Mouse (Mus musculus) thymus, postnatal 10 days (tissue): ENCODE results near the gene Olig3.
"Not testable (repeated sequence)": the region's sequence is repeated elsewhere in the genome, so short reads cannot be mapped to it uniquely, and the experiment has no call there.

ENCODE experiments used
- DNase-seq, 2 experiments: peaks; one replicate each; pipeline ENCODE4 v3.0.0; 2021; ENCODE audit warnings: low spot score in 2 of 2

Gene Olig3

GRCm38 (mm10) chr10:19361539-19362293 is 5.4 kb downstream of the Olig3 start:
- DNase-seq, result no peak

- no peak for DNase-seq
Observed at GRCm38 (mm10) chr10:19362294-19362590, 5.9 kb downstream of the Olig3 start.

- DNase-seq, result no peak
Observed at GRCm38 (mm10) chr10:19362861-19363260, 6.5 kb downstream of the Olig3 start.

- no peak for DNase-seq
Observed at GRCm38 (mm10) chr10:19363365-19363764, 7.0 kb downstream of the Olig3 start.

GRCm38 (mm10) chr10:19369143-19369542 is 12.8 kb downstream of the Olig3 start:
- DNase-seq, result no peak

GRCm38 (mm10) chr10:19370146-19370545 is 13.8 kb downstream of the Olig3 start:
- DNase-seq, result no peak

GRCm38 (mm10) chr10:19372263-19372662 is 15.9 kb downstream of the Olig3 start:
- DNase-seq, result peak in 1 of 2 experiments; percentile 38

- DNase-seq, result peak; percentile 40 to 49
Observed at GRCm38 (mm10) chr10:19373797-19374196, 17.5 kb downstream of the Olig3 start.

GRCm38 (mm10) chr10:19374311-19374710 is 18.0 kb downstream of the Olig3 start:
- no peak for DNase-seq

GRCm38 (mm10) chr10:19375838-19376237 is 19.5 kb downstream of the Olig3 start:
- no peak for DNase-seq

GRCm38 (mm10) chr10:19380971-19381370 is 24.6 kb downstream of the Olig3 start:
- not testable (repeated sequence) for DNase-seq

- no peak for DNase-seq
Observed at GRCm38 (mm10) chr10:19384176-19384575, 27.8 kb downstream of the Olig3 start.

- no peak for DNase-seq
Observed at GRCm38 (mm10) chr10:19391819-19392218, 35.5 kb downstream of the Olig3 start.

GRCm38 (mm10) chr10:19396485-19397137 is 40.3 kb downstream of the Olig3 start:
- no peak for DNase-seq

GRCm38 (mm10) chr10:19397396-19397795 is 41.1 kb downstream of the Olig3 start:
- no peak for DNase-seq

- no peak for DNase-seq
Observed at GRCm38 (mm10) chr10:19401136-19401535, 44.8 kb downstream of the Olig3 start.

GRCm38 (mm10) chr10:19404401-19404800 is 48.1 kb downstream of the Olig3 start:
- no peak for DNase-seq

GRCm38 (mm10) chr10:19405959-19406358 is 49.6 kb downstream of the Olig3 start:
- no peak for DNase-seq

- no peak for DNase-seq
Observed at GRCm38 (mm10) chr10:19407168-19407567, 50.8 kb downstream of the Olig3 start.
